Comparison of ENCODE assay signal across 8 mouse cellular contexts in the genomic region with DNA sequence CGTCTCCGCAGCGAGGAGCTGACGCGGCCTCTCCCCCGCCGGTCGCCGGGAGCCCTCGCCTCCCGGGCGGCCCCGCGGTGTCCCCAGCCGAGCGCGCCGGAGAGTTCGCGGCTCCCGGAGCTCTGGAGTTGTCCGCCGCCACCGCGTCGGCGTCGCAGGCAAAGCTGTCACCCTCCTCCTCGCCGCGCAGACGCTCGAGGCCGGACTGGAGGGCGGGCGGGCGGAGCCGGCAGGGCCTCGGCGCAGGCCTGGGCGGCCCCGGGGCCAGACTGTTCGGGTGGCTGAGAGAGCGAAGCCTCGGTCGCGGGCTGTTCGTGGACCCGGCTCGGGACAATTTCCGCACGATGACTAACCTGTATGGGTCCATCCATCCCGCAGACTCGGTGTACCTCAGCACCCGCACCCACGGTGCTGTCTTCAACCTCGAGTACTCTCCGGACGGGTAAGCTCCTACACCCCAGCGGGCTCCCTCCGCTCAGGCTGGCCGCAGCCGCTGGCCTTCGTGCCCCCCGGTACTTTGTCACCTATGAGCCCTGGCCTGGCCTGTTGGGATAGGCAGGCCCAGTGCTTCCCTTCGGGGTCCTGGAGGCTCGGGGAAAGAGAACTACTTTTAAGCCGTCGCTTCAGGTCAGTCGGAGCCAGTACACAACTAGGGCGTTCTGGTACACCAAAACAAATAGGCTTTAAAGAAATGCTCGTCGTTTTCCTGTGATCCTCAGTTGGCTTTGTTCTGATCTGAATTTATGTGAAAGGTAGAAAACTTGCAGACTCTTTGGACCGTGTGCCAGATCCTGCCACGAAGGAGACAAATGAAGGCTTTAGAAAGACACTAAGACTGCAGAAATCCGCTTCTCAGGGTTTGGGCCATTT. TPM values are rescaled to one million over a fixed set of nuclear protein-coding genes. Genes with fewer than 3 reads are reported as not detected.
DNase-seq lines count a peak whose midpoint lies in the region; ATAC-seq and TF ChIP-seq lines count a peak whose summit lies in the region.

Gene Exosc3 (minus strand): TSS at position 447 of the 870 bp plus-strand sequence.

- under 1% methylated on average over 74 of the region's 76 CpGs for WGBS in cerebellum, adult 2 months
- under 1% methylated on average over 76 of the region's 76 CpGs for WGBS in bone marrow, adult 2 months
- WGBS in forebrain, postnatal 0 days = 2% methylated on average over 66 of the region's 76 CpGs
- under 1% methylated on average over 71 of the region's 76 CpGs for WGBS in hindbrain, embryonic 11.5 days

- DNase-seq in cerebellum, adult 2 months = peak in 1 of 2 experiments; percentile 52
- DNase-seq in cerebellum, adult 18-20 months = no peak
- no peak for DNase-seq in forebrain, postnatal 0 days
- no peak for DNase-seq in hindbrain, embryonic 11.5 days (ENCODE audit: low spot score)
- no peak for DNase-seq in layer of hippocampus, postnatal 25 days (ENCODE audit: extremely low spot score in 1 of 2, low spot score in 1 of 2)
- DNase-seq in lung, postnatal 10 days = peak; percentile 56
- DNase-seq in right cerebral cortex, postnatal 14 days = peak; percentile 41

- H3K4me2 ChIP-seq in forebrain, postnatal 0 days (ENCODE audit: low read depth) = peak within 1 kb of the TSS; percentile 91
- peak within 1 kb of the TSS; percentile 71 for H3K4me2 ChIP-seq in hindbrain, embryonic 11.5 days (replicated peaks; ENCODE audit: low read depth, low read length)

- no peaks in the 10 kb centered on the region for H3K9me3 ChIP-seq in forebrain, postnatal 0 days (ENCODE audit: low read length)
- no peaks in the 10 kb centered on the region for H3K9me3 ChIP-seq in hindbrain, embryonic 11.5 days (ENCODE audit: control insufficient read depth, low read length)

- no peaks in the 10 kb centered on the region for H3K27me3 ChIP-seq in cerebellum, adult 2 months (ENCODE audit: control insufficient read depth, insufficient read depth, low read length)
- H3K27me3 ChIP-seq in forebrain, postnatal 0 days (ENCODE audit: insufficient read depth, low read length) = no peaks in the 10 kb centered on the region
- no peaks in the 10 kb centered on the region for H3K27me3 ChIP-seq in hindbrain, embryonic 11.5 days (ENCODE audit: control insufficient read depth, insufficient read depth, low read length)

- peak; percentile 76 for ATAC-seq in forebrain, postnatal 0 days
- ATAC-seq in hindbrain, embryonic 11.5 days (ENCODE audit: low FRiP score) = peak; percentile 86

- peak within 1 kb of the TSS; percentile 91 for H3K4me3 ChIP-seq in cerebellum, adult 2 months (replicated peaks; ENCODE audit: insufficient read depth, low read depth, low read length)
- peak within 1 kb of the TSS; percentile 97 for H3K4me3 ChIP-seq in bone marrow, adult 2 months (replicated peaks; ENCODE audit: control insufficient read depth, low read depth, low read length)
- H3K4me3 ChIP-seq in forebrain, postnatal 0 days (ENCODE audit: low read depth, low read length) = peak within 1 kb of the TSS; percentile 95
- H3K4me3 ChIP-seq in hindbrain, embryonic 11.5 days (ENCODE audit: low read depth, low read length) = peak within 1 kb of the TSS; percentile 59

- peaks cover 10% of the 10 kb centered on the region; the same call in 1 of the 2 replicates for H3K36me3 ChIP-seq in forebrain, postnatal 0 days (ENCODE audit: insufficient read depth)
- no peaks in the 10 kb centered on the region for H3K36me3 ChIP-seq in hindbrain, embryonic 11.5 days (ENCODE audit: control insufficient read depth, insufficient read depth, low read length)

- no peak for TF ChIP-seq POLR2A in cerebellum, adult 2 months (IDR thresholded peaks at IDR 0.05; ENCODE audit: borderline replicate concordance, insufficient read depth, low read length)
- TF ChIP-seq POLR2A in bone marrow, adult 2 months (IDR thresholded peaks at IDR 0.05; ENCODE audit: borderline replicate concordance, control insufficient read depth, low read depth, low read length) = 0 out of 2 replicates have a peak, but pooled peaks have one; percentile 8

- TF ChIP-seq CTCF in cerebellum, adult 2 months (IDR thresholded peaks at IDR 0.05; ENCODE audit: borderline replicate concordance, insufficient read depth, low read depth, low read length) = no peak
- TF ChIP-seq CTCF in bone marrow, adult 2 months (IDR thresholded peaks at IDR 0.05; ENCODE audit: control insufficient read depth, insufficient read depth, low read length) = no peak
- no peak for TF ChIP-seq CTCF in forebrain, postnatal 0 days (IDR thresholded peaks at IDR 0.05; ENCODE audit: low read depth)

- peak within 1 kb of the TSS; percentile 86 for H3K9ac ChIP-seq in forebrain, postnatal 0 days
- H3K9ac ChIP-seq in hindbrain, embryonic 11.5 days (ENCODE audit: low read depth, low read length) = peak within 1 kb of the TSS; percentile 73

- peak within 1 kb of the TSS; percentile 95 for H3K27ac ChIP-seq in cerebellum, adult 2 months (ENCODE audit: insufficient read depth, low read length)
- H3K27ac ChIP-seq in bone marrow, adult 2 months (ENCODE audit: control insufficient read depth, insufficient read depth, low read depth, low read length, poor library complexity) = peak within 1 kb of the TSS; percentile 96
- H3K27ac ChIP-seq in forebrain, postnatal 0 days (ENCODE audit: low read depth, low read length) = peak within 1 kb of the TSS; percentile 88
- H3K27ac ChIP-seq in hindbrain, embryonic 11.5 days (ENCODE audit: low read depth, low read length) = peak within 1 kb of the TSS; percentile 77

- H3K4me1 ChIP-seq in cerebellum, adult 2 months (ENCODE audit: control insufficient read depth, insufficient read depth, low read length) = peaks cover 3% of the 10 kb centered on the region; the same call in 1 of the 2 replicates
- peaks cover 1% of the 10 kb centered on the region for H3K4me1 ChIP-seq in bone marrow, adult 2 months (ENCODE audit: control insufficient read depth, insufficient read depth, low read length)
- H3K4me1 ChIP-seq in forebrain, postnatal 0 days (ENCODE audit: insufficient read depth) = peaks cover 15% of the 10 kb centered on the region; the same call in 1 of the 2 replicates
- H3K4me1 ChIP-seq in hindbrain, embryonic 11.5 days (replicated peaks; ENCODE audit: control insufficient read depth, insufficient read depth, low read length) = no peaks in the 10 kb centered on the region

RNA-seq across cellular contexts. Expression of gene Exosc3, which starts in this region (rescaled TPM):
- polyA plus RNA-seq in cerebellum, adult 2 months (2012; rRNA removed) = 23.3 and 26.1 TPM in 2 replicates
- 26.6 and 43.1 TPM in 2 replicates for polyA plus RNA-seq in bone marrow, adult 2 months (2011; ENCODE audit: insufficient read depth, insufficient read length, low replicate concordance, missing spikeins)
- 27.0 and 28.1 TPM in 2 replicates for total RNA-seq in forebrain, postnatal 0 days (2014; rRNA removed)
- polyA plus RNA-seq in forebrain, postnatal 0 days (2015; fragmentation: Nextera tagmentation; extraction: Ambion mirVana) = 25.5 and 26.8 TPM in 2 replicates
- 87.3 and 92.4 TPM in 2 replicates for polyA plus RNA-seq in hindbrain, embryonic 11.5 days (2014; fragmentation: Nextera tagmentation; extraction: Ambion mirVana)
- total RNA-seq in layer of hippocampus, postnatal 25 days (2021) = 10 to 100 TPM; 14.8 to 16.1 TPM

Comparison
In these comparisons a context has a peak if more than half of its experiments do, and no peak if none do; other contexts are left out.
1. DNase-seq: peak in lung, postnatal 10 days (single experiment) and right cerebral cortex, postnatal 14 days (single experiment); none in cerebellum, adult 18-20 months (0 of 2), forebrain, postnatal 0 days (single experiment), hindbrain, embryonic 11.5 days (single experiment) and layer of hippocampus, postnatal 25 days (0 of 2).
2. Peak in every context shown above with its lines, with median percentiles within 50 percentile points of each other: H3K27ac ChIP-seq and H3K4me3 ChIP-seq.